Mouse (Mus musculus) spleen, adult 2 months (tissue): ENCODE data around the gene Zfp90. TPM values are rescaled to one million over a fixed set of nuclear protein-coding genes. Genes with fewer than 3 reads are reported as not detected.
A peak's percentile ranks its signal among the peaks of the same experiment; 100 is the strongest.

Experiments
- DNase-seq, 2 experiments: peaks; one replicate each; pipeline versions ENCODE4 v3.0.0 to v3.0.0-alpha.2; 2012 to 2021; ENCODE audit warnings: low spot score in 2 of 2, low read depth in 1 of 2
- H3K27ac ChIP-seq: fragments of 200-500 bp; 2 replicates; pipeline ENCODE4 v1.5.1; 2012; ENCODE audit warnings: low read length, inconsistent platforms; ENCODE audit not compliant: insufficient read depth
- H3K27me3 ChIP-seq: fragments of 200-500 bp; 2 replicates; pipeline ENCODE4 v1.6.1; 2012; ENCODE audit warnings: mild to moderate bottlenecking, moderate library complexity, low read length, inconsistent platforms; ENCODE audit not compliant: control insufficient read depth, insufficient read depth
- H3K36me3 ChIP-seq: fragments of 200-500 bp; 2 replicates; pipeline ENCODE4 v1.6.1; 2012; ENCODE audit warnings: mild to moderate bottlenecking, low read length, inconsistent platforms; ENCODE audit not compliant: control insufficient read depth, insufficient read depth
- H3K4me1 ChIP-seq: fragments of 200-500 bp; 2 replicates; pipeline ENCODE4 v1.6.1; 2011; ENCODE audit warnings: inconsistent platforms; ENCODE audit not compliant: control insufficient read depth, insufficient read depth, insufficient read length
- H3K4me3 ChIP-seq: fragments of 200-500 bp; 2 replicates; pipeline ENCODE4 v1.5.1; 2011; ENCODE audit warnings: mild to moderate bottlenecking, inconsistent platforms; ENCODE audit not compliant: insufficient read depth, insufficient read length; ENCODE audit errors: extremely low read depth
- CTCF ChIP-seq: fragments of 200-500 bp; IDR thresholded peaks from 2 replicates; pipeline ENCODE4 v1.5.1; 2011; ENCODE audit warnings: mild to moderate bottlenecking, inconsistent platforms; ENCODE audit not compliant: insufficient read depth, insufficient read length, insufficient replicate concordance; ENCODE audit errors: extremely low read depth
- POLR2A ChIP-seq: fragments of 200-500 bp; IDR thresholded peaks from 2 replicates; pipeline ENCODE4 v1.6.1; 2011; ENCODE audit warnings: low read depth, low read length, inconsistent platforms
- WGBS: fragments of 180-500 bp; shearing (Covaris S2); methylation state at CpG from one replicate; pipeline ENCODE4 v1.1.7; 2018; 5-methylcytosine and 5-hydroxymethylcytosine counted together
- polyA plus RNA-seq: library from polyadenylated mRNA; depleted of rRNA; stranded (reverse); fragments of >200 nt; gene quantifications from 2 replicates; pipeline ENCODE4 v1.2.3, GENCODE M21; 2012; rRNA removed

Gene Zfp90
- polyA plus RNA-seq, result 2.2 and 2.4 TPM in 2 replicates

GRCm38 (mm10) chr8:106415182-106415971, at the start of gene Zfp90:
TSS of gene Zfp90 (plus strand) at chr8:106415327.
- Histone ChIP-seq H3K36me3 (peaks cover 16% of the 10 kb centered on the region), H3K4me1 (peaks cover 18% of the 10 kb centered on the region; the same call in 1 of the 2 replicates), H3K27ac (peak within 1 kb of the TSS; percentile 83), H3K4me3 (peak within 1 kb of the TSS; percentile 81), H3K27me3 (no peaks in the 10 kb centered on the region)
- peak; percentile 79 to 91 for DNase-seq
- 1% methylated on average over 45 of the region's 46 CpGs for WGBS
- peak; percentile 30; the same call in 1 of the 2 replicates for TF ChIP-seq POLR2A
- peak; percentile 83; the same call in 1 of the 2 replicates for TF ChIP-seq CTCF

GRCm38 (mm10) chr8:106368501-106368900, 46.6 kb upstream of the Zfp90 start:
- Histone ChIP-seq H3K4me1 (peaks cover 4% of the 10 kb centered on the region; the same call in 1 of the 2 replicates), H3K27ac (no peak overlapping the region), H3K27me3 (no peaks in the 10 kb centered on the region), H3K4me3 (no peak overlapping the region), H3K36me3 (no peaks in the 10 kb centered on the region)
- DNase-seq, result no peak
- TF ChIP-seq POLR2A (no peak), CTCF (no peak)
- 71% methylated on average over 3 of the region's 3 CpGs for WGBS

GRCm38 (mm10) chr8:106369069-106369468, 46.1 kb upstream of the Zfp90 start:
- peaks cover 3% of the 10 kb centered on the region; the same call in 1 of the 2 replicates for H3K4me1 ChIP-seq
- TF ChIP-seq CTCF (no peak), POLR2A (no peak)
- 87% methylated on average over 7 of the region's 7 CpGs for WGBS

GRCm38 (mm10) chr8:106375957-106376356, 39.2 kb upstream of the Zfp90 start:
- TF ChIP-seq POLR2A, result no peak
- TF ChIP-seq CTCF, result no peak
- Histone ChIP-seq H3K4me1 (no peaks in the 10 kb centered on the region), H3K27ac (no peak overlapping the region), H3K36me3 (no peaks in the 10 kb centered on the region), H3K27me3 (no peaks in the 10 kb centered on the region), H3K4me3 (no peak overlapping the region)
- WGBS, result 82% methylated on average over 7 of the region's 7 CpGs
- DNase-seq, result no peak

More at GRCm38 (mm10) chr8:106369069-106369468, 46.1 kb upstream of the Zfp90 start:
- DNase-seq, result no peak
- no peaks in the 10 kb centered on the region for H3K36me3 ChIP-seq
- H3K4me3 ChIP-seq, result no peak overlapping the region
- no peaks in the 10 kb centered on the region for H3K27me3 ChIP-seq
- no peak overlapping the region for H3K27ac ChIP-seq

GRCm38 (mm10) chr8:106376862-106377261, 38.3 kb upstream of the Zfp90 start:
- 66% methylated on average over 9 of the region's 9 CpGs for WGBS
- Histone ChIP-seq H3K4me1 (no peaks in the 10 kb centered on the region), H3K27ac (no peak overlapping the region), H3K4me3 (no peak overlapping the region), H3K27me3 (no peaks in the 10 kb centered on the region), H3K36me3 (no peaks in the 10 kb centered on the region)
- TF ChIP-seq CTCF (no peak), POLR2A (no peak)
- DNase-seq, result no peak

GRCm38 (mm10) chr8:106378501-106379048, 36.6 kb upstream of the Zfp90 start:
- 74% methylated on average over 7 of the region's 7 CpGs for WGBS
- no peak overlapping the region for H3K27ac ChIP-seq
- no peaks in the 10 kb centered on the region for H3K36me3 ChIP-seq

More at GRCm38 (mm10) chr8:106378501-106379048, 36.6 kb upstream of the Zfp90 start:
- Histone ChIP-seq H3K27me3 (no peaks in the 10 kb centered on the region), H3K4me1 (no peaks in the 10 kb centered on the region), H3K4me3 (no peak overlapping the region)
- DNase-seq, result no peak
- TF ChIP-seq POLR2A (no peak), CTCF (no peak)
